Mouse (Mus musculus) liver, embryonic 11.5 days (tissue): ENCODE measurements at regions not wholly inside any gene's neighbourhood (a gene's known extent, or its start where the extent isn't known, plus 50 kb on each side); places are given as distances from the start of the nearest gene placed in this dataset.

Experiments used
- ATAC-seq: fragments of 200-750 bp; cut with Nextera tagmentation; replicated peaks from 2 replicates; pipeline ENCODE4 v1.8.0; 2017; ENCODE audit warnings: moderate number of reproducible peaks, mild to moderate bottlenecking, moderate TSS enrichment, moderate library complexity; ENCODE audit not compliant: low FRiP score
- DNase-seq: peaks from one replicate; pipeline ENCODE4 v3.0.0-alpha.2; 2017; ENCODE audit warnings: low spot score
- H3K27ac ChIP-seq: fragments of 300-500 bp; sonication (generic); 2 replicates; pipeline ENCODE4 v1.5.1; 2014; ENCODE audit warnings: mild to moderate bottlenecking, low read depth, low read length, control low read depth
- H3K27me3 ChIP-seq: fragments of 300-500 bp; sonication (generic); replicated peaks from 2 replicates; pipeline ENCODE4 v1.6.1; 2014; ENCODE audit warnings: low read length, mixed read lengths; ENCODE audit not compliant: control insufficient read depth, insufficient read depth
- H3K36me3 ChIP-seq: fragments of 300-500 bp; sonication (generic); 2 replicates; pipeline ENCODE4 v1.6.1; 2014; ENCODE audit warnings: mild to moderate bottlenecking, low read length, moderate library complexity, mixed read lengths; ENCODE audit not compliant: control insufficient read depth, insufficient read depth
- H3K4me1 ChIP-seq: fragments of 300-500 bp; sonication (generic); replicated peaks from 2 replicates; pipeline ENCODE4 v1.6.1; 2014; ENCODE audit warnings: low read length, mixed read lengths; ENCODE audit not compliant: control insufficient read depth, insufficient read depth
- H3K4me2 ChIP-seq: fragments of 300-500 bp; sonication (generic); 2 replicates; pipeline ENCODE4 v1.6.1; 2014; ENCODE audit warnings: mild to moderate bottlenecking, control low read depth, moderate library complexity
- H3K4me3 ChIP-seq: fragments of 300-500 bp; sonication (generic); 2 replicates; pipeline ENCODE4 v1.5.1; 2014; ENCODE audit warnings: low read depth, low read length, control low read depth
- H3K9ac ChIP-seq: fragments of 300-500 bp; sonication (generic); 2 replicates; pipeline ENCODE4 v1.6.1; 2014; ENCODE audit warnings: low read depth, low read length, control low read depth
- H3K9me3 ChIP-seq: fragments of 300-500 bp; sonication (generic); 2 replicates; pipeline ENCODE4 v1.6.1; 2016; ENCODE audit warnings: low read length, inconsistent platforms, mixed read lengths; ENCODE audit not compliant: control insufficient read depth
- WGBS: fragments of 180-500 bp; shearing (Covaris S2); extraction: QIAGEN DNeasy Blood & Tissue Kit; methylation state at CpG from one replicate; pipeline ENCODE4 v1.1.7; 2014; 5-methylcytosine and 5-hydroxymethylcytosine counted together

DNA sequence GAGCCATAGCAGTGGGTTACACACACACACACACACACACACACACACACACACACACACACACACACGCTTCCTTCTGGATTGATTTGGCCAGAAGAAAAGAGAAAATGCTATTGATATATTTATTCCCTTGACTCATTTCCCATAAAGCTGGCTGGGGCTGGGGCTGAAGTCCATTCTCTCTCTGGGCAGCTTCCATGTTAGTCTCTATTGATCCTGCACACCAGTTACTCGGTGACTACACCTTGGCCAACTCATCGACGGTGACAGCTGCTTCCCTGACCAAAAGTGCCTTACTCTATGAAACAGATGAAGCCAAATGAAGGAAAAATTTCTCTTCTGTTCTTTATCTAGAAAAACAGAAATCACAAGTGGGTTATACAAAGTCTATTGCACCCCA lies 82.1 kb downstream of the Snx18 start:
- H3K36me3 ChIP-seq: no peaks in the 10 kb centered on the region
- no peak overlapping the region for H3K27ac ChIP-seq
- no peak overlapping the region for H3K9ac ChIP-seq
- no peak for DNase-seq
- ATAC-seq: no peak
- H3K9me3 ChIP-seq: no peaks in the 10 kb centered on the region
- 73% methylated on average over 4 of the region's 4 CpGs for WGBS
- H3K4me1 ChIP-seq: no peaks in the 10 kb centered on the region
- H3K4me2 ChIP-seq: no peak overlapping the region
- no peak overlapping the region for H3K4me3 ChIP-seq
- no peaks in the 10 kb centered on the region for H3K27me3 ChIP-seq

DNA sequence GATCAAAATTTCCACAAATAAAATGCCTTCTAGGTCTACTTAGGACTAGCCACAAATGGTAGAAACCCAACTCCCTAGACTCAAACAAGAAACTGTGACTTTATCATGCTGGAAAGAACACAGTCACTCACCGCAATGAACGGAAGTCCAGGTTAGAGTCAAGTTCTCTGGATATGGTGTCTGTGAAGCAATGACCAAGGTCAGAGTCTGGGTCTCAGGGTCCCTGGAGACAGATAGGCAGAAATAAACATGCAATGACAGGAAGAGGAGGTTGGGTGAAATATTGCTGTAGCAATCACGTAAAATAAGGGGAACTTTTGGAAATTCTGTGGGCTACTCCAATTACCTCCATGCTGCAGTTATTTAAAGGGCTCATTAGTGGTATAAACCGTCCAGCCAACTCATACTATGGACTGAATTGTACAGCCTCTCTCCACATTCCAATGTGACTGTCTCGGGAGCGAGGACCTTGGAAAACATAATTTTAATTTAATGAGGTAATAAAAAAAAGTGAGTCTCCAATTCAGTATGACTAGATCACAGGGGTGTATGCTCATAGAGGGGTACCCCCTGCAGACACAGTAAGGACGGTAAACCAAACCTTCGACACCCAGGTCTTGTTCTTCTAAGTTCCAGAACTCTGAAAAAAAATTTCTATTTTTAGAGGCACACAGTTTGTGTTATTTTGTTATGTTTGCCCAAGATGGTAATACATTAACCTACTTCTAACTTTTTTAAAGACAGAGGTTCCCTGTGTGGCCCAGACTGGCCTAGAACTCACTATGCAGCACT lies 83.5 kb downstream of the Snx18 start:
- no peak overlapping the region for H3K4me2 ChIP-seq
- no peaks in the 10 kb centered on the region for H3K36me3 ChIP-seq
- no peaks in the 10 kb centered on the region for H3K4me1 ChIP-seq
- DNase-seq (no peak), ATAC-seq (no peak)
- H3K27ac ChIP-seq: no peak overlapping the region
- H3K9ac ChIP-seq: no peak overlapping the region
- WGBS: 81% methylated on average over 8 of the region's 8 CpGs
- H3K4me3 ChIP-seq: no peak overlapping the region
- H3K27me3 ChIP-seq: no peaks in the 10 kb centered on the region
- H3K9me3 ChIP-seq: no peaks in the 10 kb centered on the region

- WGBS: 62% methylated on average over 4 of the region's 4 CpGs
- no peak overlapping the region for H3K9ac ChIP-seq
Measured at GRCm38 (mm10) chr13:113533884-113534445, 84.4 kb downstream of the Snx18 start.

DNA sequence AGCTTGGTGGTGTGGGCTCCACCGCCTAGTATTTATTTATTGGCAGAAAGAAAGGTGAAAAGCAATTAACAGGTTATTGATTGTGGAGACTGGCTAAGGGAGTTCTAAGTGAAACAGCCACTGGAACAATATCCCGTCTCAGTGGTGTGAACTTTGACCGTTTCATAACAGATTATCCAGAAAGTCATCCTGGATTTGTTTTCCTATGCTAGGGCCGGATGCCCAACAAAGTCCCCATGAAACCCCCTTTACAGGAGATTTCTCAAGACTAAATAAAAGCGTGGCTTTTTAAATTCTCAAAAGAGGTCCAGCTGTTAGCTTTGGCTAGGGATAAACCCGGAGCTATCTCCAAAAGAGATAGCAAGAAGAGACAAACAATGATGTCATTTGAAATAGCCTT lies 91.4 kb downstream of the Snx18 start:
- Histone ChIP-seq H3K36me3 (no peaks in the 10 kb centered on the region), H3K27me3 (no peaks in the 10 kb centered on the region), H3K27ac (no peak overlapping the region), H3K4me1 (no peaks in the 10 kb centered on the region), H3K4me3 (no peak overlapping the region), H3K9me3 (no peaks in the 10 kb centered on the region), H3K4me2 (no peak overlapping the region), H3K9ac (no peak overlapping the region)
- DNase-seq (no peak), ATAC-seq (no peak)
- 76% methylated on average over 6 of the region's 6 CpGs for WGBS

More at GRCm38 (mm10) chr13:113533884-113534445, 84.4 kb downstream of the Snx18 start:
- Histone ChIP-seq H3K27ac (no peak overlapping the region), H3K36me3 (no peaks in the 10 kb centered on the region), H3K4me3 (no peak overlapping the region), H3K4me1 (no peaks in the 10 kb centered on the region), H3K4me2 (no peak overlapping the region), H3K9me3 (no peaks in the 10 kb centered on the region), H3K27me3 (no peaks in the 10 kb centered on the region)
- ATAC-seq: no peak
- DNase-seq: no peak

GRCm38 (mm10) chr13:113523503-113523902 lies 94.9 kb downstream of the Snx18 start:
- DNase-seq (no peak), ATAC-seq (no peak)
- no peaks in the 10 kb centered on the region for H3K27me3 ChIP-seq
- H3K36me3 ChIP-seq: no peaks in the 10 kb centered on the region
- H3K4me2 ChIP-seq: no peak overlapping the region
- 72% methylated on average over 5 of the region's 5 CpGs for WGBS
- H3K9me3 ChIP-seq: no peaks in the 10 kb centered on the region
- H3K4me3 ChIP-seq: no peak overlapping the region
- H3K4me1 ChIP-seq: no peaks in the 10 kb centered on the region
- H3K27ac ChIP-seq: no peak overlapping the region
- H3K9ac ChIP-seq: no peak overlapping the region

DNA sequence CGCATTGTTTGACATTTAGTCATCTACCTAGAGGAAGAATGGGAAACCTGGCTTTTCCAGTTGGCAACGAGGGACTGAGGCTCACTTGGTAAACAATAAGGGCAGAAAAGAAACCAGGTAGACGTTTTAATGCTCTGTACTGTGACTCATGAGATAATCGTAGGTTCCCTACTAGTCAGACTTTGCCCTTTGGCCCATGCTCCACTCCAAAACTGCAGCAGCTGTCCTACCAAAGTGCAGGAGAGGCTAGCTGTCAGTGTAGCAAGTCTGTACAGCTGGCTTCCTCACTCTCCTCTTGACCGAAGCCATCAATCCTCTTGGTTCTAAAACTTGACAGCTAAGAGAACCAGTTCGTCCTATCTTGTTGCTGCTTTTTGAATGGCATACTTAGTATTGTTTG lies 100.2 kb downstream of the Snx18 start:
- Histone ChIP-seq H3K27ac (no peak overlapping the region), H3K9ac (no peak overlapping the region), H3K4me2 (no peak overlapping the region), H3K27me3 (no peaks in the 10 kb centered on the region), H3K4me1 (no peaks in the 10 kb centered on the region), H3K9me3 (no peaks in the 10 kb centered on the region), H3K36me3 (no peaks in the 10 kb centered on the region), H3K4me3 (no peak overlapping the region)
- WGBS: 79% methylated on average over 6 of the region's 6 CpGs
- DNase-seq (no peak), ATAC-seq (no peak)

DNA sequence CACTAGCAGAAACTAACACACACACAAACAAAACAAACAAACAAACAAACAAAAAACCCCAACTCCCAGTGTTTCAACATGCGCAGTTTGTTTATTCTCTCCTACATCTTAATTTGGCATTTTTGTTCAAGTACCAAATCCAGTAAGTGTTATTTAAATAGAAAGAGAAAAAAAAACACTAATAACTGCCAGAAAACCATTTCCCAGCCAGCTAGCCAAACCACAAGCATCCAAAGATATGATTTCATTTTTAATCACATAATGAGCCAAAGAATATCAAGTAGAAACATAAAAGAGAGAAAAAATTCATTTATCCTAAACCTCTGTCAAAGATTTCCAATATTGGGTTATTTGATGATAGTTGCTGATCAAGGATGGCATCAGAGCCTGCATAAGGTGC lies 102.3 kb downstream of the Snx18 start:
- Histone ChIP-seq H3K4me1 (no peaks in the 10 kb centered on the region), H3K36me3 (no peaks in the 10 kb centered on the region), H3K9ac (no peak overlapping the region), H3K4me2 (no peak overlapping the region), H3K27me3 (no peaks in the 10 kb centered on the region), H3K9me3 (no peaks in the 10 kb centered on the region), H3K27ac (no peak overlapping the region), H3K4me3 (no peak overlapping the region)
- no peak for DNase-seq
- ATAC-seq: no peak
- WGBS: 89% methylated on average over 1 of the region's 1 CpGs

DNA sequence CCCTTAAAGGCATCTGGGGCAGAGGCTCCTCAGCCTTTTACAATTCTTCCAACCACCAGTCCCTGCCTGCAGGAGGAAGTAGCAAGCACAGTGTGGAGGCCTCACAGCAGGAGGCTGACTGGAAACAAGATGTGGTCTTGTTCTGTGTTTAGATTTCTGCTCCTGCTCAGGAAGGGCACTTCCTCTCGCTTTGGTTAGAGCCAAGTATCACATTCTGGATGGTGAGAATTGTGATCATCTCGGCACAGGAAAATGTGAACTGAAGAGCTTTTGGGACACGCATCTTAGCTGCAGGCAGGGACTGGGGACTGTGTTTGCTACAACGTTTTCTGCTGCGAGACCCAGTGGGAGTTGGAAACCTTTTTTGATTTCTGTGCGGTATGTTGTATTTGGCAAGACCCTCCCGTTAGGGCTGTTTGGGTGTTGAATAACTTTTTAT lies 103.2 kb downstream of the Snx18 start:
- Histone ChIP-seq H3K9me3 (no peaks in the 10 kb centered on the region), H3K4me3 (no peak overlapping the region), H3K27ac (no peak overlapping the region), H3K4me2 (no peak overlapping the region), H3K9ac (no peak overlapping the region), H3K27me3 (no peaks in the 10 kb centered on the region), H3K36me3 (no peaks in the 10 kb centered on the region), H3K4me1 (no peaks in the 10 kb centered on the region)
- DNase-seq (no peak), ATAC-seq (no peak)
- 25% methylated on average over 7 of the region's 7 CpGs for WGBS
